11 mouse cellular contexts compared by ENCODE assay signal in genomic region chr19:47822143-47822796, GRCm38 (mm10). TPM values are rescaled to one million over a fixed set of nuclear protein-coding genes. Genes with fewer than 3 reads are reported as not detected.
DNase-seq lines count a peak whose midpoint lies in the region; ATAC-seq lines count a peak whose summit lies in the region.
"Had no signal": no experiment of that assay in that cellular context is flagged by ENCODE, and none has a peak within 500 bp of the region (broad histone marks: within the 10 kb centered on the region; RNA-seq: fewer than 3 reads in every experiment).

No protein-coding gene starts in this region.

- no peak overlapping the region for H3K4me2 ChIP-seq in embryonic facial prominence, embryonic 14.5 days (ENCODE audit: low read depth, low read length)
- peak overlapping the region; percentile 34 for H3K4me2 ChIP-seq in midbrain, embryonic 15.5 days

- H3K9ac ChIP-seq in embryonic facial prominence, embryonic 14.5 days (ENCODE audit: low read depth, low read length): 0 out of 2 replicates have a peak overlapping the region, but pooled peaks have one; percentile 9
- no peak overlapping the region for H3K9ac ChIP-seq in midbrain, embryonic 15.5 days

- peak; percentile 38 for DNase-seq in kidney, postnatal 14 days
- DNase-seq in kidney, adult 18-20 months: no peak
- peak; percentile 7 for DNase-seq in Muller cell, postnatal 12 days (ENCODE audit: inconsistent ontology term)
- peak; percentile 58 for DNase-seq in embryonic facial prominence, embryonic 14.5 days (ENCODE audit: low spot score)
- no peak for DNase-seq in gastrocnemius, postnatal 36 days
- DNase-seq: adrenal gland, postnatal 14 days; layer of hippocampus, postnatal 36 days; thymus, postnatal 14 days had no signal

- H3K9me3 ChIP-seq in embryonic facial prominence, embryonic 14.5 days (ENCODE audit: control insufficient read depth, low read length): no peaks in the 10 kb centered on the region
- no peaks in the 10 kb centered on the region for H3K9me3 ChIP-seq in midbrain, embryonic 15.5 days
- H3K9me3 ChIP-seq: heart, embryonic 10.5 days had no signal

- no peaks in the 10 kb centered on the region for H3K36me3 ChIP-seq in embryonic facial prominence, embryonic 14.5 days (ENCODE audit: control insufficient read depth, insufficient read depth, low read length)
- H3K36me3 ChIP-seq in midbrain, embryonic 15.5 days (replicated peaks): no peaks in the 10 kb centered on the region
- H3K36me3 ChIP-seq: heart, embryonic 10.5 days had no signal

- H3K27ac ChIP-seq in embryonic facial prominence, embryonic 14.5 days (replicated peaks; ENCODE audit: low read depth, low read length): no peak overlapping the region
- no peak overlapping the region for H3K27ac ChIP-seq in midbrain, embryonic 15.5 days
- H3K27ac ChIP-seq: heart, embryonic 10.5 days had no signal

- no peaks in the 10 kb centered on the region for H3K4me1 ChIP-seq in embryonic facial prominence, embryonic 14.5 days (ENCODE audit: control insufficient read depth, insufficient read depth, low read length)
- H3K4me1 ChIP-seq in midbrain, embryonic 15.5 days: 0 out of 2 replicates have a peak, but pooled peaks cover 6% of the 10 kb centered on the region

- no peak for ATAC-seq in embryonic facial prominence, embryonic 14.5 days (ENCODE audit: low read depth)
- 0 out of 2 replicates have a peak, but pooled peaks have one; percentile 27 for ATAC-seq in midbrain, embryonic 15.5 days (replicated peaks)
- ATAC-seq in activated CD4-positive, CD25-positive, alpha-beta regulatory T cell, adult 4 months: no peak

- intact Hi-C loops in gastrocnemius, postnatal 36 days (cut with DNase I): no loop called here

- peaks cover 5% of the 10 kb centered on the region; the same call in 1 of the 2 replicates for H3K27me3 ChIP-seq in embryonic facial prominence, embryonic 14.5 days (replicated peaks; ENCODE audit: control insufficient read depth, insufficient read depth, low read length)
- H3K27me3 ChIP-seq in midbrain, embryonic 15.5 days (replicated peaks): no peaks in the 10 kb centered on the region

- H3K4me3 ChIP-seq in embryonic facial prominence, embryonic 14.5 days (ENCODE audit: low read depth, low read length): no peak overlapping the region
- no peak overlapping the region for H3K4me3 ChIP-seq in midbrain, embryonic 15.5 days
- H3K4me3 ChIP-seq: heart, embryonic 10.5 days had no signal

- WGBS in embryonic facial prominence, embryonic 14.5 days: 20% methylated on average over 8 of the region's 8 CpGs
- WGBS in midbrain, embryonic 15.5 days: 19% methylated on average over 8 of the region's 8 CpGs

RNA-seq across cellular contexts. Expression of gene Gsto1, which starts 32.5 kb away (rescaled TPM):
- 119 and 148 TPM in 2 replicates for polyA plus RNA-seq in embryonic facial prominence, embryonic 14.5 days (2014; fragmentation: Nextera tagmentation; extraction: Ambion mirVana)
- polyA plus RNA-seq in midbrain, embryonic 15.5 days (2015; fragmentation: Nextera tagmentation; extraction: Ambion mirVana): 136 and 139 TPM in 2 replicates
- 10 to 100 TPM; 40.8 to 59.1 TPM for total RNA-seq in gastrocnemius, postnatal 36 days (2021)
- polyA plus RNA-seq in activated CD4-positive, CD25-positive, alpha-beta regulatory T cell, adult 4 months (2017; shearing (Covaris generic)): 10 to 100 TPM; 27.1 to 29.5 TPM

RNA-seq across cellular contexts. Expression of gene Gsto2, which starts 43.1 kb away (rescaled TPM):
- polyA plus RNA-seq in embryonic facial prominence, embryonic 14.5 days (2014; fragmentation: Nextera tagmentation; extraction: Ambion mirVana): 0.86 and 1.2 TPM in 2 replicates
- polyA plus RNA-seq in midbrain, embryonic 15.5 days (2015; fragmentation: Nextera tagmentation; extraction: Ambion mirVana): 0.74 and 1.4 TPM in 2 replicates
- under 1 TPM; 0.22 to 0.66 TPM for total RNA-seq in gastrocnemius, postnatal 36 days (2021)
- under 1 TPM in 1 of 2 experiments, not detected in 1; 0.74 TPM for polyA plus RNA-seq in activated CD4-positive, CD25-positive, alpha-beta regulatory T cell, adult 4 months (2017; shearing (Covaris generic))

Comparison
In these comparisons a context has a peak if more than half of its experiments do, and no peak if none do; other contexts are left out.
1. DNase-seq: peak in kidney, postnatal 14 days (single experiment), Muller cell, postnatal 12 days (single experiment) and embryonic facial prominence, embryonic 14.5 days (single experiment); none in kidney, adult 18-20 months (single experiment) and gastrocnemius, postnatal 36 days (0 of 2).